Mouse (Mus musculus): Measurements from ENCODE around the gene Cdk5r1.

- TF ChIP-seq CTCF (IDR thresholded peaks at IDR 0.05; ENCODE audit: insufficient read depth, low read depth, low read length) (no peak), POLR2A (IDR thresholded peaks at IDR 0.05; ENCODE audit: insufficient read depth, low read depth, low read length) (no peak)
Measured at GRCm38 (mm10) chr11:80499550-80499952, 22.7 kb downstream of the Cdk5r1 start.
